Mouse (Mus musculus): ENCODE data around the gene Hif1an.

Hif1an gene

DNA sequence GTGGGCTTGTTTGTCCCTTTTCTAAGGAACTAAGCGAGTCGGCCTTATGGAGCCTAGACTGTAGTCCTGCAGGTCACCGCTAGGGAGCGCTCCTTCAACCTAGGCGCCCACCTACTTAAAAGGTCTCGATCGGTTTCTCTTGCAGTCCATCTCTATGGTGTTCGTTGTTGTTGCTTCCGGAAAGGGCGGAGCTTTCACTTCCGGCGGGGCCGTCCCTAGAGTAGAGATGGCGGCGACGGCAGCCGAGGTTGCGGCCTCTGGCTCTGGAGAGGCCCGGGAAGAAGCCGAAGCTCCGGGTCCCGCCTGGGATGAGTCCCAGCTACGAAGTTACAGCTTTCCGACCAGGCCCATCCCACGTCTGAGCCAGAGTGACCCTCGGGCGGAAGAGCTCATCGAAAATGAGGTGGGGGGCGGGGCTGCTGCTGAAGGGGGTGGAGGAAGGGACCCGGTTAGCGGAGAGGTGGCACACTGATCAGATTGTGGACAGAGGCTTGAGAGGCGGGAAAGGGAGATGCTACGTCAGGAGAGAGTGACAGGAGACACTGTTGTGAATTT, at the start of gene Hif1an:
TSS of gene Hif1an (plus strand) at position 199 of the 555 bp plus-strand sequence.
- peak; percentile 98 for DNase-seq (ENCODE audit: low read depth)

DNA sequence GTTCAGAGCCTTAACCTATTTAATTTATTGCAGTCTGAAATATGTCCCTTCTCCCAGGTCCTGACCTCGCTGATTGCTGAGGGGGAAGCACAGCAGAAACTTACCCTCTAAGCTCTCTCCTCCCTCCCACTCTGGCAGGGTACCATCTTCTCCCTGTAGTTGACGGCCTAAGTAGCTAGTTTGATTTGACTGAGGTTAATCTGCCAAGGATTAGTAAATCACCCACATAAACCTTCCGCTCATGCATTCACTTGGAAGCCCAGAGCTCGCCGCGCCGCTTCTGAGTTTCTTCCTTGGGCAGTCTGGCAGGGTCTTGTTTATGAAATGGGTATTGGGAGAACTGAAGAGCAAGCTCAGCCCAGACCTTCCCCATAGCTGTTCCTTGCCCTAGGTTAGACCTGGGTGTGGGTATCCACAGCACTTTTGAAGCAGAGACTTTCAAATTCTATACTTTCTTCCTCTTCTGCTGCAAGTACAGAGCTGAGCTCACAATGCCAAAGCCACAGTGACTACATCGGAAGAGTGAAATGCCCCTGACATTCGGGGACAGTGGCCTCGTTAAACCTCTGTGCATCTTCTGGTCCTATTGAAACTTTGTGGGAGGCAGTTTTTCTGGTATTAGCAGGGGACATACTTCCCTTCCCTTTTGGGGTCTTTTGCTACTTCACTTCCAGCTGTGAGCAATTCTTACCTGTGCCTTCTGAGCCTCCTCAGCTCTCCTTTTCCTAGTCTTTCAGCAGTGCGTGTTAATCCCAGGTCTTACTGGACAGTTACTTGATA, 49.4 kb upstream of the Hif1an start:
- no peak for DNase-seq (ENCODE audit: low read depth)

DNA sequence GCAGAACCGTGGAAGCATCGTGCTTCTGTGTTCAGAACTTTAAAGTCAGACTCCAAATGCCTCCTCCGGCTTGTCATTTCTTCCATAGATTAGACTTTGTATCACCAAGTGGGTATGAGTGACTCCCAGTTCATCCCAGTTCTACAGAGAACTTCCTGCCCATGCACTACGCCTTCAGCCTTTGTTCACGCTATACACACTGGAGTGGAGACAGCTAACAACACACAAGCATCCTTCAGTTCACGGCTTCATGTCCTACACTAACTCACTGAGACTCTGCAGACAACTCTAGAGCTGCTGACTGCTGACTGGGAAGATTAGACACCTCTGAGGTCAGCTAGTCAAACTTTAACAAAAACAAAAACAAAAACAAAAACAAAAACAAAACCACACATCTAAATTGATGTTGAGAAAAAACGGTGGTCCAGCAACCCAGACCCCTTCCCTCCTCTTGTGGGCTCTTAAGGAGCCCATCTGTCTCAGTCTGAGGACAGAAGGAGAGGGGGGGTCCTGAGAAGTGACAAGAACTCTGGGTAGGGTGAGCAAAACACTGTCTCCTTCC, 48.6 kb upstream of the Hif1an start:
- no peak for DNase-seq (ENCODE audit: low read depth)

DNA sequence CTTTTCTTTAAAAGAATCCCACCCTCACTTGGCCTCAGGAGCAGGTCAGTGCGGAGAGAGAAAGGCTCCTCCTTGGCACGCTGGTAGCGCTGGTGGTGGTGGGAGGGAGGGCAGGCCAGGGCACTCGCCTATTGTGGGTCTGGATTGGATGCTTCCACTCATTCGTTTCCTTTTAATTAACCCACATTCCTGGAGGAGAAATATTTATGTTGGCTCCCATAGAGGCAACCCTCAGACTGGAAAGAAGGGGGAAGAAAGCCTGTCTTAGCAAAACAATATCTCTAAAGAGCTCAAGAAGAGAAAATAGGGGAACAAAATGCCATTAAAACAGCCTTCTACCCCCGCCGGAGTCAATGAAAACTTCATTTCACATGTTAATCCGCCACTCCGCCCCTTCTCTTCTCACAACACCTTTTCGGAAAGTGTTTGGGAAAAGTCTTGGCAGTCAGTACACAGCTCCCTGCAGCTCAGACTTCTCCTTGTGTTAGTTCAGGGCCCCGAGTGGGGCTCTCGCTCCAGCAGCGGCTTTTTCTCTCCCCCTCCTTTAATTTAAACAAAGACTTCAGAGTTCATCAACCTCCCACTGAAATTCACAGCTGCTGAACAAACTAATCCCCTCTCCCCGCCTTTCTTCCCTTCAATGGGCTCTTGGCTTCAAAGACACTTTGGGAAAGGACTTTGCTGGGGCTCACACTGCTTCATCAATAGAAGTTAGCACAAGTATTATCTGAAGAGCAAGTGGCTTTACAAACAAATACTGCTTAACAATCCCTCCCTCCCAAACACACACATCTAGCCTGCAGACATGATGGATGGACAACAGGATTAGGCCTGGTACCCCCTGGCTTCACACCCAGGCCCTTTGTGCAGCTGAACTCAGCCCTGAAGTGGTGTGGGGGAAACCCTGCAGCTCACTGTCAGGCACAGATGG, 47.9 kb upstream of the Hif1an start:
- DNase-seq (ENCODE audit: low read depth): no peak

DNA sequence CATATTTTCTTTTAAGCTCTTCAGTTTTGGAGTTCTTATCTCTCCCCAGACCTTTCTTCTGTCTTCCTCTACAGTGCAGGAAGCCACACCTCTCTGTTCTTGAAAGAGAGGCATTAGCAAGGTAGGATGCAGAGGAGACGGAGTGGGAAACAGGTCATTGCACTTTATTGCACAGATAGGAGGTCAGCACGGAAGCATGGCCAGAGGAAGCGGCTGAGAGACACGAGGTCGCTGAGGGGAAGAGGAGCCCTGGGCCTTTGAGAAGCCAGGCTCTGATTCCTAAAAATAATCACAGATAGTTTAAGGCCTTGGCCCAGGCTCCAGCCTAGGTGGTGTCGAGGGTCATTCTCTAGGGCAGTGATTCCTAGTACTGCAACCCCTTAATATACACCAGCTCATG, 46.9 kb upstream of the Hif1an start:
- DNase-seq (ENCODE audit: low read depth): no peak

DNA sequence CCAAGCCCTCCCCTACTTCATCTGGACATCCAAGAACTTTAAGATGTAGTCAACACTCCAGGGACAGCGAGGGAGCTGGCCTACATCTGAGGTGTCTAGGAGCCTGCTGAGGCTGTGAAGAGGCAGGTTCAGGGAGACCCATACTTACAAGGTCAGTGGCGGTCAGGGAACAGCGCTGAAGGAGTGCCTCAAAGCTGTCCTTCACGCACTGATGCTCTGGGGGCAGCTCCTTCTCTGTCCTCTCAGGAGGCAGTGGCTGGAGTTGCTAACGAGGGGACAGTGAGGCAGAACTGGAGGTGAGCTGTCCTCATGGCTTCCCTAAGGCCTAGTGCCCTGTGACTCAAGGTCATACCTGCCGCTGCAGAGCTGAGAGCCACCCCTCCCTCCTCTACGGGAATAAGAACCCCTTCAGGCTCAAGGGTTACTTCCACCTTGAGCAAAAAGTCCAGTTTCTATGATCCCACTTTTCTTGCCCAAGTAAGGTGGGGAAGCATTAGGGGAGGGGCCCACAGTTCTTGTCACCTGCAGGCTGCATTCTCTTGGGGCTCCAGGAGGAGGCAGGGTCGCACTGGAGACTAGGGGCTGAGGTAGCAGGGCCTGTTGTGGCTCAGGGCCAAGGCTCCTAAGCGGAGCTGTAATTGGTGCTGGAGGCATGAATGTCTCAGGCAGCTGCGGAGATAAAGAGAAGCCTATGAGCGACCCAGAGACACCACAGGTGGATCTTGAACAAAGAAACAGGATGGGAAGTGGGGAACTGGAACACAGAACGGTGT, 44.5 kb upstream of the Hif1an start:
- DNase-seq (ENCODE audit: low read depth): no peak

DNA sequence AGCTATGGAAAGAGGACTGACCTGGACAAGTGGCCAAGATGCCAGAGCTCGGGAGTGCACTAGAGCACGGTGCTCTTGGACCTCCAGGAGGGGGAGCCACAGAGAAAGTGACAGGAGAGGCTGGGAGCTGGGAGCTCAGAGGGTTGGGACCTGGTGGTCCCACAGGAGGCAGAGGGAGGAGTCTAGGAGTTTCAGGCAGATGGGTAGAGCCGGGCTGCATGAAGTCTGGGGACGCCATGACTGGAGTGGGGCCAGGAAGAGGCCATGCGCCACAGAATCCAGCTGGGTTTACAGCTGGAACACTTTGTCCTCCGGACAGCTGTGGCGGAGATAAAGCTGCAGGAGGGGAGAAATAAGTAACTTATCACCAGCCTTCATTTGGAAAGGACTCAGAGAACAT, 43.5 kb upstream of the Hif1an start:
- peak; percentile 23 for DNase-seq (ENCODE audit: low read depth)

DNA sequence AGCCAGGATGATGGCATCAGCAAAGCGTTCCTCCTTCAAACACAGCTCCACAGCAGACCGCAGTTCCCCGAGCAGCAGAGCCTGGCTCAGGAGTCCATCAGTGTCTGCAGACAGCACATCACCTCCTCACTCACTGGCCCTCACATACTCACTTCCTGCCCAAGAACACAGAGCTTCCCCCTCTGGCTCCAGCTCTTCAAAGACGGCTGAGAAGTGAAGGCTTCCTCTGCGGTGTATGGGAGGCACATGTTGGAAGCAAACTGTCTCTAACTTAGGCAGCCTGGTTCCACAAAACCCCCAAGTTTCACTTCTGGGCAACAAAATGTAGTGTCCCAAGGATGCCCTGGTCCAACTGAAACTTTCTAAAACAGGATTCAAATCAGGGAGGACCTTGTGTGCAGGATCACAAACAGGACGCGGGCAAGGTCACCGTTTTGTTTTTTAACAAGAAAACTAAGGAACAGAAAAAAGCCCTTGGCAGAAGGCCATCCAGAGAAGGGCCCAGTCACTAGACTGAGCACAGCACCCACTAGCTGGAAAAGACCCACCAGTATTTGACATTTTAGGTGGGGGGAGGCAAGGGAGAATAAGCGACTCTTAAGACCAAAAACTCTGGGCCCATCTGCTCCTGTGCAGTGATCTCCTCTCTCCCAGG, 37.0 kb upstream of the Hif1an start:
- DNase-seq (ENCODE audit: low read depth): no peak

DNA sequence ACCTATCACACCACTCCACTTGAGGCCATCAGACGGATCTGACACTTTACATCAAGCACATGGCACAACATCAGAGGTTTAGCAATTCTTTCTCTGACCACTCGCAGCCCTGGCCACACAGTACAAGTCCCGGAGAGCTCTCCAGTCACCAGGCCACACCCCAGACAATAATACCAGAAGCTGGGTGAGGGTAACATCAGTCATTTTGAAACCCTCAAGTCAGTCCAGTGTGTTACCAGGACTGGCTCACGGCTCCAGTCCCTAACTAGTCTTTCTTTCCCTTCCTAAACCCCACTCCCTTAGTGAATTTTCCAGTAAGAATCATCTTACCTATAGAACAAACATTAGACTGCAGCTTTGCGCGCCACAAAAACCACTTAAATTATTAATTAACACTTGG, 32.6 kb upstream of the Hif1an start:
- DNase-seq (ENCODE audit: low read depth): no peak

DNA sequence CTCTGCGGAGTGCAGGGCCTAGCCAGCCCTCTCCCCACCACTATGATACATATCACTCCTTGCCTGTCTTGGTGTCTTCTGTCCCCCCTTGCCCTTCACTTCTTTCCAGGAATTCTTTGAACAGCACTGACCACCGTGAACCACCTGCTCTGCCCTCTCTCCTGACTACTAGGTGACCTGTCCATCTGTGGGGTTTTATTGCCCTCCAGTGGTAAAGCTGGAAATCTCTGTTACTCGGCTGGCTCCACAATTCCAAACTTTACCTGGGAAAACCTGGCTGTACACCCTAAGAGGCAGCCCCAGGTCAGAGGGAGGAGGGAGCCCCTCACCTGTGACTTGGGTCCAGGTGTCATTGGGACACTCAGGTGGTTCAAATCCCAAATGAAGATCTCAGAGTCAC, 27.3 kb upstream of the Hif1an start:
- DNase-seq (ENCODE audit: low read depth): peak; percentile 56

DNA sequence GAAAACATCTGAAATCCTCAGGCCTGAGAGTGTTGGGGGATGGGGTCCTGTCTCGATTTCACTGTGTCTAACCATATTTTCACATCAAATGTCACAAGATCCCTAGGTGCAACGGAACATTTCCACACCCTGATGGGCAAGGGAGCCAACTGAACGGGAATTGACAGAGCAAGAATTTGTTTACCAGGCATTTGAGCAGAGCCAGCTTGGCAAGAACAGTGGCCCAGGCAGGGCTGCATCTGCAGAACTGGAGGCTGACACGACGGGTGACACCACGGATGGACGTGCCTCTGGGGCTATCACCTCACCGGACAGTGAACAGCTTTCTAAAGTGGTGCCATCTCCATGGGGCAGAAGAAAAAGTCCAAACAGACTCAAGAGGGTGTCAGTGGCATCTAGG, 25.2 kb upstream of the Hif1an start:
- DNase-seq (ENCODE audit: low read depth): no peak

DNA sequence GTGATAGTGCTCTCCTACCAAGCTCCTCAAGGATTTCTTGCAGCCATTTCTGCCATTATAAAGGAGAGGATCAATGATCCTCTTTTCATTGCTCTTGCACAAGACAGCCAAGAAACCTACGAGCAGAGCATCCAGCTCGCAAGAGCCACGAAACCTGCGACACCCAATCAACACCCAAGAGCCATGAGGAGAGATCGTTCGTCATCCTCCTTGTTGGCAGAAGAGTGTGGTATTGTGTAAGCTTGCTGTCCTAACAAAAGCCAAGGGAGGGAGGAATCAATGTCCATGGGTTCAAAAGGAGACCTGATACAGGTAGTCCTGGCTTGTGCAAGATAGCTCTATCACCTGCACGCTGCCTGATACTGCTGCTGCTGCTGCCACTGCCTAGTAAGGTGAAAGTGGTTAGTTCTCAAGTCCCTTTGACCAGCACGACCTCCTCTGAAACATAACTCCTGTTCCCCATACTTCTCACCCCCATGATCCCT, 19.9 kb upstream of the Hif1an start:
- DNase-seq (ENCODE audit: low read depth): no peak

DNA sequence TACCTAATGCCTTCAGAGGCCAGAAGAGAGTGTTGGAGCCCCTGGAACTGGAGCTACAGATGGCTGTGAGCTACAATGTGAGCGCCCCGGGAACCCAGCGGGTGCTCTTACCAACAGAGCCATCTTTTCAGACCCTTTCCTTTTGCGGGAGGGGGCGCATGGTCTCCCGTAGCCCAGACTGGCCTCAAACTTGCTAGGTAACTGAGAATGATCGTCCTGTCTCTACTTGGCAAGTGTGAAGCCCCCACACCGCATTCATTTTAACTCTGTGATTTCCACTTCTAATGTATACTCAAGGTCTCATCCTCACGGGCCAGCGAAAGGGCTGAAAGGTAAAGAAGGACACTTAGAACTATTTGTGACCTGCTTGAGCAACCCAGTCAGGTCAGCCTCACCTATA, 18.3 kb upstream of the Hif1an start:
- DNase-seq (ENCODE audit: low read depth): no peak

DNA sequence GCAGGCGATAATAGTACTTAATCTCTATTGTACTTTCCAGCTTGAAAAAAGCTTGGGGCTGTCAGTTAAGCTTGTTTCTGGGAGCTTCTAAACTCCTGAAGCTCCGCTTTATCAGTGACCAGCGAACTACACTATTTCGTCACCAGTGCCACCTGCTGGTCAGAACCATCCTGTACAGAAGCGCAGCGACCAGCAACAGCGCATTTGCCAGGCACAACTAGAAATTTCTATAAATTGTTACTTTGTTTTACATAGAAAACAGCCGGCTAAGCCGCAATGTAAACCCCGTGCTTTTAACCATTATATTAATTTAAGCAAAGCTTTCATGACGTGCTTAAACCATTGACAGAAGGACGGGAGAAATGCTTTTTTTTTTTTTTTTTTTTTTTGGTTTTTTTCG, 17.9 kb upstream of the Hif1an start:
- peak; percentile 88 for DNase-seq (ENCODE audit: low read depth)

DNA sequence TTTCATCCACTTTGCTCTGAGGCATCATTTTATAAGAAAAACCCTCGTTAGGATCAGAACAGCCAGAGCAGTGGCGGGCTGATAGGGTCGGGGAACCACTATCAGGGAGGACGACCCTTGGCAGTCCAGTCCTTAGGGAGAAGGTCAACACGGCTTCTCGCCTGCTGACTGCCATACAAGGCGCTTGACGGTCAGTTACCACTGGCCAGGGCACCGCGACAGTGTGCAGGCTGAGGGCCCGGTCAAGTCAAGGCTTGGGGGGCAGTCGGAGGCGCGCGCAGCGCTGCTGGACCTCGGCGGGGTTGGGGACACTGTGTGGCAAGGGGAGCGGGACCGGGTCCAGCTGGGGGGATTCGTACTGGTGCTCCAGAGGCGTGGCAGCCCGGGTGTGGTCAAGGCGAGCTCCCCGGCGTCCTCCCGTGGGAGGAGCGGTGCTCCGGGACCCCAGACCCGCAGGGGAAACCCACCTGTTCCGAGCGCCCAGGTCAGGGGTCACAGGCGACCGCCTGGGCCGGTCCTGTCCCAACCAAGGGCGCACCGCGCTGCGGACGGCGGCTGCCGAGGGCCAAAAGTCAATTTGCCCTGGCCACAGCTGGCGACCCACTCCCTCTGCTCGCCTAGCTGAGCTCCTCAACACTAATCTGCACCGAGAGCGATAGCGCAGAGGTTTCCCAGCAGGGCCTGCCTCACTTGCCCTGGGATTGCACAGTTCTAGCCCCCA, 17.2 kb upstream of the Hif1an start, which contains the start of gene Sec31b:
TSS of gene Sec31b (minus strand) at position 544 of the 721 bp plus-strand sequence.
- DNase-seq (ENCODE audit: low read depth): no peak

DNA sequence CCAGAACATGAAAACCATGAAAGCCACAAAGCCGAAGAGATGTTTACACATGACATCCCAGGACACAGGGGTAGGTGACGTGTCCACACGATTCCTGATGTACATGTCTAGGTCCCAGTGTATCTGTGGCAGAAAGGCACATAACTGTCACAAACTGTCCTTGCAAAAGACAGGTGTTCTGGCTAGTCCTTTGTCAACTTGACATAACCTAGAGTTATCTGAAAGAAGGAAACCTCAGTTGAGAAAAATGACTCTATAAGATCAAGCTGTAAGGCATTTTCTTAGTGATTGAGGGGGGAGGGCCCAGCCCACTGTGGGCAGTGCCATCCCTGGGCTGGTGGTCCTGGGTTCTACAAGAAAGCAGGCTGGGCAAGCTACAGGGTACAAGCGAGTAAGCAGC, 9.9 kb upstream of the Hif1an start, which contains the start of gene Gm20538:
TSS of gene Gm20538 (minus strand) at position 101 of the 400 bp plus-strand sequence.
- DNase-seq (ENCODE audit: low read depth): no peak

DNA sequence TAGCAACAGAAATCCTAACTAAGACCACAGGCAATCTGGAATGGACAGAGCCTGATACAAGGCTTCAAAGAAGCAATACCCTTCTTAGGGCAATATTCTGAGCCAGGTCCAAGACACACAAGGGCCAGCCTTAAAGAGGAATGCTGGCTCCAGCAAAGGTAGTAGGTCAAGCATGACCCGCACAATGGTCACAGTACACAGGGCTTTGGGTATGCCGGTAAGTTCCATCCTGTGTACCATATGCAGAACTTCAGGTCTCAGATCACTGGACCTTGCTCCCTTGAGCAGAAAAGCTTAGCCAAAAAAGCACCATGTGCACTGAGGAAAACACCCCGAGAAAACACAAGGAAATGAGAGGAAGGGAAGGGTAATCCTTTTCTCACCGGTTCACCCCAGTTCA, 9.4 kb upstream of the Hif1an start:
- no peak for DNase-seq (ENCODE audit: low read depth)

DNA sequence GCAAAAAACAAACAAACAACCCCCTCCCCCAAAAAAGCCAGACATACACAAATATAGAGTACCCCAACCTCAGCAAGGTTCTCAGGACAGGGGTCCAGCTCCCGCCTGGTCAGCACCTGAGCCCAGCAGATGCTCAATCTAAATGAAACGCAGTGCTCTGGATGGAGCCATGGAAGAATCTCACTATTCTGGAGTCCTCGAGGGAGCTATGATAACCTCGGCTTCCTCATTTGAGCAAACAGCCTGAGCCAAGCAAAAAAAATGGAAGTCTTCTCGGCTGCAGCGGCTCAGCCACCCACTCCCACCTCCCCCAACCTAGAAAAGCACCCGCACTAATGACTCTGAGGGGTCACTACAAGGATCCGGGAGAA, 8.2 kb upstream of the Hif1an start:
- DNase-seq (ENCODE audit: low read depth): no peak

DNA sequence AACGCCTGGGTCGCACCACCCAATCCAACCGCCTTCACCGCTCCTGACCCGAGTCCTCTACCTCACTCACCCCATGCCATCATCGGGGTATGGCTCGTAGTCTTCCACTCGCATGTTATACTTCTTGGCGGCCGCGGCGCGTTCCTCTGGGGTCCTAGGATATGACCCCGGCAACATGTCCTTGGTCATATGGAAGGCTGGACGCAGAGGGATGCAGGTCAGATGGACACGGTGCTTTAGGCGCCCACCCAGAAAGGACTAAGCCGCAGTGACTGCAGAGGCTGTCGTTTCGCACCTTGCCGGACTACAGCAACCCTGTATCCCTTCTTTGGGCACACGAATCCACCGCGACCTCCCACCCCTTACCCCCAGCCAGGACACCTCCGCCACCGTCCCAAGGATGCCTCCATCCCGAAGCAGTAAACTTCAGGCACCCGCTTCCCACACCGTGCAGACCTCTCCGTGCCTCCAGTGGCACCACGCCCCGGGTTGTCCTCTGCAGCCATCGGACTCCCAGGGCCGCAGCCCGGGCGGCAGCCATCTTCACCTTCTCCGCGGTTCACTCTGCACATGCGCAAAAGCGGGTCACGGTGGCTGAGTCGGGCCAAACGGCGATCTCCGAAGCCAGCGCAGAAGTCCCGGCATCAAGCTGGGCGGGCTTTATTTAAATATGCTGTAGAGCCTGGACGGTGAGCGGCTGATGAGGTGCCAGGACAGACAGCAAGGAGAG, 7.6 kb upstream of the Hif1an start, which contains the start of gene Ndufb8:
TSS of gene Ndufb8 (minus strand) at position 580 of the 730 bp plus-strand sequence.
- peak; percentile 98 for DNase-seq (ENCODE audit: low read depth)
